In the genomic region with DNA sequence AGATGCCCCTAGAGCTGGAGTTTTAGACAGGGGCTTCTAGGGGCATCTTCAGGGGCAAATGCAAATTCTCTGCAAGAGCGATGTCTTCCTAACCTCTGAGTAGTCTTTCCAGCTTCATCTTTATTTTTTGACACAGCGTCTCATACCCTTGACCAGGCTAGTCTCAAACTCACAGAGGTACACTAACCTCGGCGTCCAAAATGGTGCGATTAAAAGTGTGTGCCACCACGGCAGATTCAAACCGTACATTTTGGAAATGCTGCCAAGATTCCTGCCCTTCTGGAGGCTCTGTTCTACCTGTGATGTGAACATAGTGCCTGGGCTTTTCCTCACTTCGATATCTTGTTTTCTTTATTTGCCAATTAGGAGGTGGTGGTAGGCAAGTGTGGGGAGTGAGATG, we compare ENCODE assay signal across 7 mouse cellular contexts. TPM values are rescaled to one million over a fixed set of nuclear protein-coding genes. Genes with fewer than 3 reads are reported as not detected.
DNase-seq lines count a peak whose midpoint lies in the region; ATAC-seq and TF ChIP-seq lines count a peak whose summit lies in the region.

No protein-coding gene starts in this region.

- peak; percentile 13; the same call in 1 of the 2 replicates for ATAC-seq in lung, embryonic 14.5 days (ENCODE audit: insufficient read depth)
- peak; percentile 35 for ATAC-seq in forebrain, embryonic 14.5 days
- ATAC-seq in limb, embryonic 12.5 days (ENCODE audit: insufficient number of reproducible peaks, insufficient read depth, low FRiP score, low TSS enrichment, low read depth) = 0 out of 2 replicates have a peak, but pooled peaks have one; percentile 23
- ATAC-seq in neural tube, embryonic 15.5 days (ENCODE audit: low FRiP score) = peak; percentile 9

- H3K4me2 ChIP-seq in lung, embryonic 14.5 days = peak overlapping the region; percentile 91; the same call in 1 of the 2 replicates
- no peak overlapping the region for H3K4me2 ChIP-seq in forebrain, embryonic 14.5 days (ENCODE audit: low read length)
- no peak overlapping the region; the same call in 1 of the 2 replicates for H3K4me2 ChIP-seq in limb, embryonic 12.5 days
- peak overlapping the region; percentile 83 for H3K4me2 ChIP-seq in neural tube, embryonic 15.5 days

- H3K9me3 ChIP-seq in lung, embryonic 14.5 days (ENCODE audit: low read depth, low read length) = peaks cover 8% of the 10 kb centered on the region
- H3K9me3 ChIP-seq in forebrain, embryonic 14.5 days (replicated peaks; ENCODE audit: control insufficient read depth, low read length) = peaks cover 5% of the 10 kb centered on the region; the same call in 1 of the 2 replicates
- peaks cover 11% of the 10 kb centered on the region; the same call in 1 of the 2 replicates for H3K9me3 ChIP-seq in limb, embryonic 12.5 days
- no peaks in the 10 kb centered on the region for H3K9me3 ChIP-seq in neural tube, embryonic 15.5 days (replicated peaks)

- DNase-seq in lung, embryonic 14.5 days = no peak
- DNase-seq in lung, adult 18-20 months = no peak
- no peak for DNase-seq in forebrain, embryonic 14.5 days (ENCODE audit: low spot score)
- no peak for DNase-seq in layer of hippocampus, postnatal 36 days
- DNase-seq in layer of hippocampus, adult 8-10 months (ENCODE audit: low spot score in 2 of 2) = no peak

- peak overlapping the region; percentile 67; the same call in 1 of the 2 replicates for H3K4me3 ChIP-seq in lung, embryonic 14.5 days (ENCODE audit: low read depth, low read length)
- no peak overlapping the region for H3K4me3 ChIP-seq in forebrain, embryonic 14.5 days (ENCODE audit: low read depth, low read length)
- no peak overlapping the region for H3K4me3 ChIP-seq in limb, embryonic 12.5 days (replicated peaks)
- peak overlapping the region; percentile 59; the same call in 1 of the 2 replicates for H3K4me3 ChIP-seq in neural tube, embryonic 15.5 days (replicated peaks)

- no peak for TF ChIP-seq CTCF in lung, embryonic 14.5 days (IDR thresholded peaks at IDR 0.05; ENCODE audit: low read depth)

- H3K4me1 ChIP-seq in lung, embryonic 14.5 days (ENCODE audit: insufficient read depth) = peaks cover 12% of the 10 kb centered on the region; the same call in 1 of the 2 replicates
- peaks cover 9% of the 10 kb centered on the region for H3K4me1 ChIP-seq in forebrain, embryonic 14.5 days (ENCODE audit: control insufficient read depth, insufficient read depth, low read length)
- peaks cover 15% of the 10 kb centered on the region for H3K4me1 ChIP-seq in limb, embryonic 12.5 days (replicated peaks)
- peaks cover 34% of the 10 kb centered on the region for H3K4me1 ChIP-seq in neural tube, embryonic 15.5 days

- H3K27ac ChIP-seq in lung, embryonic 14.5 days (ENCODE audit: low read depth) = no peak overlapping the region
- H3K27ac ChIP-seq in forebrain, embryonic 14.5 days (ENCODE audit: low read depth, low read length) = no peak overlapping the region
- no peak overlapping the region for H3K27ac ChIP-seq in limb, embryonic 12.5 days
- peak overlapping the region; percentile 35; the same call in 1 of the 2 replicates for H3K27ac ChIP-seq in neural tube, embryonic 15.5 days (replicated peaks)

- WGBS in lung, embryonic 14.5 days = 91% methylated on average over 8 of the region's 8 CpGs
- 94% methylated on average over 8 of the region's 8 CpGs for WGBS in forebrain, embryonic 14.5 days
- 92% methylated on average over 8 of the region's 8 CpGs for WGBS in limb, embryonic 12.5 days
- 93% methylated on average over 8 of the region's 8 CpGs for WGBS in neural tube, embryonic 15.5 days

- no peaks in the 10 kb centered on the region for H3K36me3 ChIP-seq in lung, embryonic 14.5 days (ENCODE audit: insufficient read depth)
- H3K36me3 ChIP-seq in forebrain, embryonic 14.5 days (ENCODE audit: control insufficient read depth, insufficient read depth, low read length) = no peaks in the 10 kb centered on the region
- H3K36me3 ChIP-seq in limb, embryonic 12.5 days = no peaks in the 10 kb centered on the region
- H3K36me3 ChIP-seq in neural tube, embryonic 15.5 days = no peaks in the 10 kb centered on the region

- no peaks in the 10 kb centered on the region for H3K27me3 ChIP-seq in lung, embryonic 14.5 days (ENCODE audit: insufficient read depth, low read length)
- no peaks in the 10 kb centered on the region for H3K27me3 ChIP-seq in forebrain, embryonic 14.5 days (replicated peaks; ENCODE audit: control insufficient read depth, insufficient read depth, low read length)
- peaks cover 6% of the 10 kb centered on the region; the same call in 1 of the 2 replicates for H3K27me3 ChIP-seq in limb, embryonic 12.5 days
- H3K27me3 ChIP-seq in neural tube, embryonic 15.5 days (replicated peaks) = no peaks in the 10 kb centered on the region

- no peak overlapping the region for H3K9ac ChIP-seq in lung, embryonic 14.5 days
- H3K9ac ChIP-seq in forebrain, embryonic 14.5 days (ENCODE audit: low read length) = no peak overlapping the region
- H3K9ac ChIP-seq in limb, embryonic 12.5 days (replicated peaks) = no peak overlapping the region
- no peak overlapping the region for H3K9ac ChIP-seq in neural tube, embryonic 15.5 days (replicated peaks)

RNA-seq across cellular contexts. Expression of gene Fbxo46, which starts 0.6 kb away (rescaled TPM):
- 9.7 and 11.6 TPM in 2 replicates for polyA plus RNA-seq in lung, embryonic 14.5 days (2014; fragmentation: Nextera tagmentation; extraction: Ambion mirVana)
- 10.1 and 11.9 TPM in 2 replicates for polyA plus RNA-seq in forebrain, embryonic 14.5 days (2014; fragmentation: Nextera tagmentation; extraction: Ambion mirVana)
- polyA plus RNA-seq in limb, embryonic 12.5 days (2016; fragmentation: Nextera tagmentation; extraction: Ambion mirVana) = 19.3 and 19.6 TPM in 2 replicates
- polyA plus RNA-seq in neural tube, embryonic 15.5 days (2015; fragmentation: Nextera tagmentation; extraction: Ambion mirVana) = 15.5 and 17.0 TPM in 2 replicates
- 10 to 100 TPM; 14.2 to 14.3 TPM for total RNA-seq in layer of hippocampus, postnatal 36 days (2021)
- total RNA-seq in layer of hippocampus, adult 8-10 months (2022) = 10 to 100 TPM; 13.3 to 15.1 (median 14.4) TPM

RNA-seq across cellular contexts. Expression of gene Gm4969, which starts 0.9 kb away (rescaled TPM):
- 3.0 and 4.0 TPM in 2 replicates for polyA plus RNA-seq in lung, embryonic 14.5 days (2014; fragmentation: Nextera tagmentation; extraction: Ambion mirVana)
- 2.2 and 3.3 TPM in 2 replicates for polyA plus RNA-seq in forebrain, embryonic 14.5 days (2014; fragmentation: Nextera tagmentation; extraction: Ambion mirVana)
- 3.3 and 3.5 TPM in 2 replicates for polyA plus RNA-seq in limb, embryonic 12.5 days (2016; fragmentation: Nextera tagmentation; extraction: Ambion mirVana)
- 7.5 and 8.2 TPM in 2 replicates for polyA plus RNA-seq in neural tube, embryonic 15.5 days (2015; fragmentation: Nextera tagmentation; extraction: Ambion mirVana)
- under 1 TPM; 0.40 to 0.43 TPM for total RNA-seq in layer of hippocampus, postnatal 36 days (2021)
- under 1 TPM; 0.18 to 0.57 (median 0.31) TPM for total RNA-seq in layer of hippocampus, adult 8-10 months (2022)

RNA-seq across cellular contexts. Expression of gene Six5, which starts 24.7 kb away (rescaled TPM):
- polyA plus RNA-seq in lung, embryonic 14.5 days (2014; fragmentation: Nextera tagmentation; extraction: Ambion mirVana) = 11.6 and 12.7 TPM in 2 replicates
- 2.4 and 3.5 TPM in 2 replicates for polyA plus RNA-seq in forebrain, embryonic 14.5 days (2014; fragmentation: Nextera tagmentation; extraction: Ambion mirVana)
- 11.2 and 12.5 TPM in 2 replicates for polyA plus RNA-seq in limb, embryonic 12.5 days (2016; fragmentation: Nextera tagmentation; extraction: Ambion mirVana)
- 1.8 and 3.1 TPM in 2 replicates for polyA plus RNA-seq in neural tube, embryonic 15.5 days (2015; fragmentation: Nextera tagmentation; extraction: Ambion mirVana)
- 1 to 10 TPM; 2.5 to 2.8 TPM for total RNA-seq in layer of hippocampus, postnatal 36 days (2021)
- 1 to 10 TPM; 2.0 to 3.7 (median 3.6) TPM for total RNA-seq in layer of hippocampus, adult 8-10 months (2022)

RNA-seq across cellular contexts. Expression of gene Qpctl, which starts 30.0 kb away (rescaled TPM):
- polyA plus RNA-seq in lung, embryonic 14.5 days (2014; fragmentation: Nextera tagmentation; extraction: Ambion mirVana) = 12.5 and 13.1 TPM in 2 replicates
- polyA plus RNA-seq in forebrain, embryonic 14.5 days (2014; fragmentation: Nextera tagmentation; extraction: Ambion mirVana) = 11.1 and 14.0 TPM in 2 replicates
- polyA plus RNA-seq in limb, embryonic 12.5 days (2016; fragmentation: Nextera tagmentation; extraction: Ambion mirVana) = 15.9 and 17.2 TPM in 2 replicates
- polyA plus RNA-seq in neural tube, embryonic 15.5 days (2015; fragmentation: Nextera tagmentation; extraction: Ambion mirVana) = 21.7 and 24.5 TPM in 2 replicates
- 10 to 100 TPM; 18.1 to 18.6 TPM for total RNA-seq in layer of hippocampus, postnatal 36 days (2021)
- total RNA-seq in layer of hippocampus, adult 8-10 months (2022) = 10 to 100 TPM; 18.6 to 20.9 (median 20.4) TPM

RNA-seq across cellular contexts. Expression of gene Snrpd2, which starts 30.4 kb away (rescaled TPM):
- polyA plus RNA-seq in lung, embryonic 14.5 days (2014; fragmentation: Nextera tagmentation; extraction: Ambion mirVana) = 158 and 161 TPM in 2 replicates
- polyA plus RNA-seq in forebrain, embryonic 14.5 days (2014; fragmentation: Nextera tagmentation; extraction: Ambion mirVana) = 141 and 155 TPM in 2 replicates
- polyA plus RNA-seq in limb, embryonic 12.5 days (2016; fragmentation: Nextera tagmentation; extraction: Ambion mirVana) = 161 and 170 TPM in 2 replicates
- polyA plus RNA-seq in neural tube, embryonic 15.5 days (2015; fragmentation: Nextera tagmentation; extraction: Ambion mirVana) = 122 and 124 TPM in 2 replicates
- total RNA-seq in layer of hippocampus, postnatal 36 days (2021) = 10 to 100 TPM; 79.1 to 79.2 TPM
- 10 to 100 TPM; 75.6 to 82.3 (median 78.2) TPM for total RNA-seq in layer of hippocampus, adult 8-10 months (2022)

Comparison
In these comparisons a context has a peak if more than half of its experiments do, and no peak if none do; other contexts are left out.
1. H3K4me2 ChIP-seq: peak in lung, embryonic 14.5 days (single experiment) and neural tube, embryonic 15.5 days (single experiment); none in forebrain, embryonic 14.5 days (single experiment) and limb, embryonic 12.5 days (single experiment).
2. H3K4me3 ChIP-seq: peak in lung, embryonic 14.5 days (single experiment) and neural tube, embryonic 15.5 days (single experiment); none in forebrain, embryonic 14.5 days (single experiment) and limb, embryonic 12.5 days (single experiment).
3. Peak in every context shown above with its lines, with median percentiles within 50 percentile points of each other: ATAC-seq.